Mouse (Mus musculus): ENCODE results near the gene Prnp.

Gene Prnp

GRCm38 (mm10) chr2:131948156-131948555 is 38.4 kb downstream of the Prnp start:
- in situ Hi-C loops (cut with MseI, MboI): loop anchor here (10.0 to 25.0 kb wide), 2 partner anchors 386 to 393 kb away; partner anchors contain the start of gene Adra1d (in 1 of the 2)

GRCm38 (mm10) chr2:131948916-131949639 is 39.4 kb downstream of the Prnp start:
- in situ Hi-C loops (cut with MseI, MboI): loop anchor here (10.0 to 25.0 kb wide), 2 partner anchors 387 to 394 kb away; partner anchors contain the start of gene Adra1d (in 1 of the 2)

- in situ Hi-C loops (cut with MseI, MboI): loop anchor here (5.0 to 25.0 kb wide), 4 partner anchors 48 to 395 kb away; partner anchors contain the start of gene Adra1d (in 1 of the 2)
Observed at GRCm38 (mm10) chr2:131949767-131950597, 40.3 kb downstream of the Prnp start.

- in situ Hi-C loops (cut with MseI, MboI): loop anchor here (5.0 to 10.0 kb wide), 2 partner anchors 48 to 56 kb away; no protein-coding TSS in a partner anchor
Observed at GRCm38 (mm10) chr2:131950598-131951095, 40.9 kb downstream of the Prnp start, which contains the start of gene Prnd. Gene Prnd, plus strand, starts transcription at chr2:131950861.

GRCm38 (mm10) chr2:131952456-131952855 is 42.7 kb downstream of the Prnp start:
- in situ Hi-C loops (cut with MseI, MboI): loop anchor here (5.0 to 10.0 kb wide), 2 partner anchors 50 to 58 kb away; no protein-coding TSS in a partner anchor

- in situ Hi-C loops (cut with MseI, MboI): loop anchor here (5.0 to 10.0 kb wide), 2 partner anchors 51 to 58 kb away; no protein-coding TSS in a partner anchor
Observed at GRCm38 (mm10) chr2:131952961-131953538, 43.3 kb downstream of the Prnp start.

GRCm38 (mm10) chr2:131953711-131954110 is 44.0 kb downstream of the Prnp start:
- in situ Hi-C loops (cut with MseI, MboI): loop anchor here (5.0 to 10.0 kb wide), 2 partner anchors 51 to 59 kb away; no protein-coding TSS in a partner anchor

GRCm38 (mm10) chr2:131954835-131955234 is 45.1 kb downstream of the Prnp start:
- in situ Hi-C loops (cut with MseI, MboI): loop anchor here (5.0 to 10.0 kb wide), 2 partner anchors 53 to 60 kb away; no protein-coding TSS in a partner anchor

- in situ Hi-C loops (cut with MseI, MboI): loop anchor here in 1 of 2 experiments (10.0 kb wide), 1 partner anchor 60 kb away; no protein-coding TSS in a partner anchor
Observed at GRCm38 (mm10) chr2:131955264-131955663, 45.5 kb downstream of the Prnp start.

GRCm38 (mm10) chr2:131956336-131957256 is 46.9 kb downstream of the Prnp start:
- in situ Hi-C loops (cut with MseI, MboI): loop anchor here in 1 of 2 experiments (10.0 kb wide), 1 partner anchor 62 kb away; no protein-coding TSS in a partner anchor

- in situ Hi-C loops (cut with MseI, MboI): loop anchor here in 1 of 2 experiments (10.0 kb wide), 1 partner anchor 63 kb away; no protein-coding TSS in a partner anchor
Observed at GRCm38 (mm10) chr2:131957731-131958222, 48.0 kb downstream of the Prnp start.

GRCm38 (mm10) chr2:131961671-131962070 is 51.9 kb downstream of the Prnp start:
- in situ Hi-C loops (cut with MseI, MboI): no loop called here

- in situ Hi-C loops (cut with MseI, MboI): no loop called here
Observed at GRCm38 (mm10) chr2:131970597-131970996, 60.9 kb downstream of the Prnp start.

- in situ Hi-C loops (cut with MseI, MboI): no loop called here
Observed at GRCm38 (mm10) chr2:131971098-131971497, 61.4 kb downstream of the Prnp start.

- in situ Hi-C loops (cut with MseI, MboI): loop anchor here in 1 of 2 experiments (25.0 kb wide), 1 partner anchor 261 kb away; the partner anchor contains the start of gene Tmem230
Observed at GRCm38 (mm10) chr2:131976663-131977062, 66.9 kb downstream of the Prnp start.

GRCm38 (mm10) chr2:131980866-131981265 is 71.1 kb downstream of the Prnp start:
- in situ Hi-C loops (cut with MseI, MboI): loop anchor here (10.0 to 25.0 kb wide), 3 partner anchors 134 to 256 kb away; partner anchors contain the start of gene Tmem230 (in 1 of the 2)

- in situ Hi-C loops (cut with MseI, MboI): loop anchor here (10.0 to 25.0 kb wide), 3 partner anchors 132 to 255 kb away; partner anchors contain the start of gene Tmem230 (in 1 of the 2)
Observed at GRCm38 (mm10) chr2:131982546-131983196, 72.9 kb downstream of the Prnp start.

GRCm38 (mm10) chr2:131987950-131988349 is 78.2 kb downstream of the Prnp start:
- in situ Hi-C loops (cut with MseI, MboI): loop anchor here (10.0 to 25.0 kb wide), 3 partner anchors 127 to 249 kb away; partner anchors contain the start of gene Tmem230 (in 1 of the 2)

Measured in mouse trophoblast stem cell (cell line).